In the genomic region with DNA sequence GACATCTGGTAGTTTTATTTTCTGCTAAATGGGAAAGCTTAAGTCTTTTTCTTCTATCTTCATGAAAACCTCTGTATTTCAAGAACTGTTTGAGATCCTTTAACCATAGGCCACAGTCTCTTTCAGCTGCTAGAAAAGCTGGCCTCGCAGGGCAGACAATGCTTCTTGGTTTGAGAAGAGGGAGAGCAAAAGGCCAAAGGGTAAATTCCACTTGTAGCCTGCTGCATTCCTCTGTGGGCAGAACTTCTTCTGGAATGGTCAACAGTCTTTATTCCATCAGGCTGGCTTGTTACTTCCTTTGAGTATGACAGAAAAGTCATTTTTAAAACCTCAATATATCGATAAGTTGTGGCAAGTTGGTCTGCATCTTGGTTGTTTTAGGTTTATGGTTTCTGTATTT, we compare ENCODE assay signal across 22 mouse cellular contexts.
DNase-seq lines count a peak whose midpoint lies in the region; ATAC-seq and TF ChIP-seq lines count a peak whose summit lies in the region.
"Had no signal": no experiment of that assay in that cellular context is flagged by ENCODE, and none has a peak within 500 bp of the region (broad histone marks: within the 10 kb centered on the region; RNA-seq: fewer than 3 reads in every experiment).

No protein-coding gene starts in this region.

- no peak for TF ChIP-seq CTCF in hindbrain, postnatal 0 days (IDR thresholded peaks at IDR 0.05; ENCODE audit: low read depth)

- H3K27ac ChIP-seq in hindbrain, embryonic 10.5 days, result peak overlapping the region; percentile 16; the same call in 1 of the 2 replicates
- H3K27ac ChIP-seq in hindbrain, postnatal 0 days, result no peak overlapping the region
- peak overlapping the region; percentile 49; the same call in 1 of the 2 replicates for H3K27ac ChIP-seq in midbrain, embryonic 10.5 days (replicated peaks)
- H3K27ac ChIP-seq in midbrain, embryonic 13.5 days, result no peak overlapping the region
- no peak overlapping the region for H3K27ac ChIP-seq in liver, embryonic 12.5 days
- H3K27ac ChIP-seq: embryonic facial prominence, embryonic 13.5 days; hindbrain, embryonic 15.5 days; limb, embryonic 15.5 days had no signal

- H3K4me1 ChIP-seq in hindbrain, embryonic 10.5 days (replicated peaks), result peaks cover 11% of the 10 kb centered on the region
- no peaks in the 10 kb centered on the region for H3K4me1 ChIP-seq in hindbrain, postnatal 0 days (ENCODE audit: insufficient read depth, low read length)
- peaks cover 11% of the 10 kb centered on the region for H3K4me1 ChIP-seq in midbrain, embryonic 10.5 days
- no peaks in the 10 kb centered on the region for H3K4me1 ChIP-seq in midbrain, embryonic 13.5 days (replicated peaks)
- H3K4me1 ChIP-seq in liver, embryonic 12.5 days, result no peaks in the 10 kb centered on the region
- H3K4me1 ChIP-seq: embryonic facial prominence, embryonic 13.5 days; heart, embryonic 12.5 days; hindbrain, embryonic 15.5 days; limb, embryonic 15.5 days had no signal

- H3K9me3 ChIP-seq in hindbrain, embryonic 10.5 days, result no peaks in the 10 kb centered on the region
- H3K9me3 ChIP-seq in hindbrain, postnatal 0 days (ENCODE audit: low read length), result no peaks in the 10 kb centered on the region
- no peaks in the 10 kb centered on the region for H3K9me3 ChIP-seq in midbrain, embryonic 10.5 days (replicated peaks)
- no peaks in the 10 kb centered on the region for H3K9me3 ChIP-seq in midbrain, embryonic 13.5 days
- H3K9me3 ChIP-seq in liver, embryonic 12.5 days (replicated peaks), result no peaks in the 10 kb centered on the region
- H3K9me3 ChIP-seq: embryonic facial prominence, embryonic 13.5 days; G1E; heart, embryonic 12.5 days; hindbrain, embryonic 15.5 days; limb, embryonic 15.5 days had no signal

- no peaks in the 10 kb centered on the region for H3K27me3 ChIP-seq in hindbrain, embryonic 10.5 days (ENCODE audit: insufficient read depth, poor library complexity, severe bottlenecking)
- H3K27me3 ChIP-seq in hindbrain, postnatal 0 days (ENCODE audit: insufficient read depth, low read length), result no peaks in the 10 kb centered on the region
- no peaks in the 10 kb centered on the region for H3K27me3 ChIP-seq in midbrain, embryonic 10.5 days (ENCODE audit: low read depth, poor library complexity, severe bottlenecking)
- H3K27me3 ChIP-seq in midbrain, embryonic 13.5 days, result no peaks in the 10 kb centered on the region
- no peaks in the 10 kb centered on the region for H3K27me3 ChIP-seq in liver, embryonic 12.5 days (replicated peaks)
- H3K27me3 ChIP-seq: embryonic facial prominence, embryonic 13.5 days; heart, embryonic 12.5 days; hindbrain, embryonic 15.5 days; limb, embryonic 15.5 days had no signal

- no peak overlapping the region for H3K4me2 ChIP-seq in hindbrain, postnatal 0 days (ENCODE audit: low read depth, low read length)
- H3K4me2 ChIP-seq in midbrain, embryonic 13.5 days (replicated peaks), result no peak overlapping the region
- H3K4me2 ChIP-seq in liver, embryonic 12.5 days, result no peak overlapping the region
- H3K4me2 ChIP-seq: embryonic facial prominence, embryonic 13.5 days; heart, embryonic 12.5 days; hindbrain, embryonic 15.5 days; limb, embryonic 15.5 days had no signal

- no peaks in the 10 kb centered on the region for H3K36me3 ChIP-seq in hindbrain, embryonic 10.5 days
- no peaks in the 10 kb centered on the region for H3K36me3 ChIP-seq in hindbrain, postnatal 0 days (ENCODE audit: insufficient read depth, low read length)
- H3K36me3 ChIP-seq in midbrain, embryonic 10.5 days, result no peaks in the 10 kb centered on the region
- no peaks in the 10 kb centered on the region for H3K36me3 ChIP-seq in midbrain, embryonic 13.5 days
- H3K36me3 ChIP-seq in liver, embryonic 12.5 days, result no peaks in the 10 kb centered on the region
- H3K36me3 ChIP-seq: embryonic facial prominence, embryonic 13.5 days; G1E; heart, embryonic 12.5 days; hindbrain, embryonic 15.5 days; limb, embryonic 15.5 days had no signal

- no peak for ATAC-seq in hindbrain, postnatal 0 days
- ATAC-seq in midbrain, embryonic 13.5 days, result no peak
- ATAC-seq in liver, embryonic 12.5 days, result no peak
- ATAC-seq: forebrain, embryonic 16.5 days; intestine, embryonic 16.5 days; lung, postnatal 0 days had no signal

- peak; percentile 49 for DNase-seq in hindbrain, embryonic 10.5 days (ENCODE audit: low spot score)
- DNase-seq in hindbrain, postnatal 0 days (ENCODE audit: low spot score), result no peak
- peak; percentile 34 for DNase-seq in midbrain, embryonic 10.5 days (ENCODE audit: low spot score)
- peak; percentile 63 for DNase-seq in embryo, embryonic 9.5 days (ENCODE audit: extremely low spot score)
- peak; percentile 26 for DNase-seq in yolk sac, embryonic 10.5 days (ENCODE audit: low spot score)
- no peak for DNase-seq in frontal cortex, postnatal 25 days (ENCODE audit: low spot score in 2 of 2)
- DNase-seq: adrenal gland, postnatal 25 days; cerebellum, adult 11 months; cerebellum, postnatal 10 days; heart, adult 11 months; heart, postnatal 14 days; layer of hippocampus, postnatal 36 days had no signal

- no peak overlapping the region for H3K4me3 ChIP-seq in hindbrain, embryonic 10.5 days
- no peak overlapping the region for H3K4me3 ChIP-seq in hindbrain, postnatal 0 days (ENCODE audit: low read length)
- no peak overlapping the region for H3K4me3 ChIP-seq in midbrain, embryonic 10.5 days
- H3K4me3 ChIP-seq in midbrain, embryonic 13.5 days (replicated peaks), result no peak overlapping the region
- no peak overlapping the region for H3K4me3 ChIP-seq in liver, embryonic 12.5 days
- H3K4me3 ChIP-seq: embryonic facial prominence, embryonic 13.5 days; heart, embryonic 12.5 days; hindbrain, embryonic 15.5 days; limb, embryonic 15.5 days had no signal

- WGBS in hindbrain, embryonic 10.5 days, result 19% methylated on average over 2 of the region's 2 CpGs
- 40% methylated on average over 2 of the region's 2 CpGs for WGBS in hindbrain, postnatal 0 days
- 29% methylated on average over 2 of the region's 2 CpGs for WGBS in midbrain, embryonic 10.5 days
- 33% methylated on average over 2 of the region's 2 CpGs for WGBS in midbrain, embryonic 13.5 days
- 47% methylated on average over 2 of the region's 2 CpGs for WGBS in liver, embryonic 12.5 days (ENCODE audit: insufficient replicate concordance)

- H3K9ac ChIP-seq in hindbrain, postnatal 0 days (replicated peaks; ENCODE audit: low read length), result no peak overlapping the region
- no peak overlapping the region for H3K9ac ChIP-seq in midbrain, embryonic 13.5 days (replicated peaks)
- no peak overlapping the region for H3K9ac ChIP-seq in liver, embryonic 12.5 days
- H3K9ac ChIP-seq: embryonic facial prominence, embryonic 13.5 days; heart, embryonic 12.5 days; hindbrain, embryonic 15.5 days; limb, embryonic 15.5 days had no signal

Comparison
In these comparisons a context has a peak if more than half of its experiments do, and no peak if none do; other contexts are left out.
1. DNase-seq: peak in hindbrain, embryonic 10.5 days (single experiment), midbrain, embryonic 10.5 days (single experiment), embryo, embryonic 9.5 days (single experiment) and yolk sac, embryonic 10.5 days (single experiment); none in hindbrain, postnatal 0 days (single experiment) and frontal cortex, postnatal 25 days (0 of 2).
2. H3K27ac ChIP-seq: peak in hindbrain, embryonic 10.5 days (single experiment) and midbrain, embryonic 10.5 days (single experiment); none in hindbrain, postnatal 0 days (single experiment), midbrain, embryonic 13.5 days (single experiment) and liver, embryonic 12.5 days (single experiment).